Mouse (Mus musculus) heart, embryonic 11.5 days (tissue): ENCODE measurements around the gene Nlrx1. TPM values are rescaled to one million over a fixed set of nuclear protein-coding genes. Genes with fewer than 3 reads are reported as not detected.
A peak's percentile ranks its signal among the peaks of the same experiment; 100 is the strongest.

Source experiments
- ATAC-seq: fragments of 200-750 bp; cut with Nextera tagmentation; replicated peaks from 2 replicates; pipeline ENCODE4 v1.8.0; 2017; ENCODE audit warnings: moderate library complexity; ENCODE audit not compliant: insufficient number of reproducible peaks, low FRiP score, low TSS enrichment
- H3K27ac ChIP-seq: fragments of 300-500 bp; sonication (generic); 2 replicates; pipeline ENCODE4 v1.5.1; 2014; ENCODE audit warnings: mild to moderate bottlenecking, low read depth, low read length
- H3K27me3 ChIP-seq: fragments of 300-500 bp; sonication (generic); 2 replicates; pipeline ENCODE4 v1.6.1; 2014; ENCODE audit warnings: mild to moderate bottlenecking, low read length, mixed read lengths; ENCODE audit not compliant: control insufficient read depth, insufficient read depth
- H3K36me3 ChIP-seq: fragments of 300-500 bp; sonication (generic); 2 replicates; pipeline ENCODE4 v1.6.1; 2014; ENCODE audit warnings: mild to moderate bottlenecking, low read length, moderate library complexity, mixed read lengths; ENCODE audit not compliant: control insufficient read depth, insufficient read depth
- H3K4me1 ChIP-seq: fragments of 300-500 bp; sonication (generic); 2 replicates; pipeline ENCODE4 v1.6.1; 2014; ENCODE audit warnings: low read length; ENCODE audit not compliant: control insufficient read depth, insufficient read depth
- H3K4me2 ChIP-seq: fragments of 300-500 bp; sonication (generic); 2 replicates; pipeline ENCODE4 v1.6.1; 2014; ENCODE audit warnings: mild to moderate bottlenecking, moderate library complexity
- H3K4me3 ChIP-seq: fragments of 300-500 bp; sonication (generic); 2 replicates; pipeline ENCODE4 v1.5.1; 2014; ENCODE audit warnings: low read depth, low read length
- H3K9ac ChIP-seq: fragments of 300-500 bp; sonication (generic); 2 replicates; pipeline ENCODE4 v1.6.1; 2014; ENCODE audit warnings: mild to moderate bottlenecking, low read depth, low read length, moderate library complexity
- H3K9me3 ChIP-seq: fragments of 300-500 bp; sonication (generic); replicated peaks from 2 replicates; pipeline ENCODE4 v1.6.1; 2016; ENCODE audit warnings: low read length; ENCODE audit not compliant: control insufficient read depth
- WGBS: fragments of 180-500 bp; shearing (Covaris S2); extraction: QIAGEN DNeasy Blood & Tissue Kit; methylation state at CpG from one replicate; pipeline ENCODE4 v1.1.7; 2014; ENCODE audit not compliant: insufficient replicate concordance; 5-methylcytosine and 5-hydroxymethylcytosine counted together
- polyA plus RNA-seq: library from polyadenylated mRNA; unstranded; fragments of >200 nt; fragmentation: Nextera tagmentation; extraction: Ambion mirVana; gene quantifications from 2 replicates; pipeline ENCODE4 v1.2.1, GENCODE M21; 2014

The Nlrx1 gene
- polyA plus RNA-seq, 1 experiment from 2014 or later = 3.6 TPM

DNA sequence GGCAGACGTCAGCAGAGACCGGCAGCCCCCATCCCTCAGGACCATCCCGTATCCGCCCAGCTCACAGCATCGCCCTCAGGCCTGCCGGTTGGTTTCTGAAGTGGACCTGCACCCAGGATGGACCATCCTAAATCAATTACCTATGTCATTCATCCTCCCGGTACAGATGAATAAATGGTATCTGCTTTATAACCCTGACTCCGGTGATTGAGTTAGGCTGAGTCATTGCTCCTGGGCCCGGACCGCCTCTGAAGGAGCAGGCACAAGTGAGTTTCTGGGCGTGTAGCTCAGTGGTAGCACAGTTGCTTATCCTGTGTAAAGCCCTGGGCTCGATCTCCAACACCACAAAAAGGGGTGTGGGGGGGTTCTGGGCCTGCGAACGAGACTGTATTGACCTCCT lies 7.0 kb downstream of the Nlrx1 start:
- Histone ChIP-seq H3K9ac (no peak overlapping the region), H3K27ac (no peak overlapping the region), H3K27me3 (peaks cover 2% of the 10 kb centered on the region; the same call in 1 of the 2 replicates), H3K4me2 (no peak overlapping the region), H3K9me3 (no peaks in the 10 kb centered on the region), H3K36me3 (no peaks in the 10 kb centered on the region), H3K4me3 (no peak overlapping the region), H3K4me1 (no peaks in the 10 kb centered on the region)
- whole genome bisulfite sequencing = 79% methylated on average over 14 of the region's 14 CpGs
- no peak for ATAC-seq

DNA sequence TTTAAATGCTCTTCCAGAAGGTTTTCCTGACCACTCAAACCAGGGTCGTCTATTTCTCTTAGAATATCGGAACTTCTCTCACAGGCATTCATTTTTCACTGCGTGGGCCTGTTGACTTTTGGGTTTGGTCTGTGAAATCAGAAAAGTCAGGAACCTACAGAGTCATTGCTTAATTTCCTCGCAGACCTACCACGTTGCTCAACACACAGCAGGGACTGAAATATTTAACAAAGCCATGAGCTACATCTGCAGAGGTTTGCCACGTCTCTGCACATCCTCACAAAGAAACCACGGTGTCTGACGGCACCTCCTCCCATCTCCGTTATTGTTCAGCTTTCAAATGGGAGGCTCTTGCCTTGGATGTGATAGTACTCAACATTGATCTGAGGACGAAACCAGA lies 9.4 kb downstream of the Nlrx1 start:
- H3K36me3 ChIP-seq = no peaks in the 10 kb centered on the region
- no peaks in the 10 kb centered on the region for H3K27me3 ChIP-seq
- 79% methylated on average over 10 of the region's 10 CpGs for WGBS
- no peak overlapping the region for H3K4me3 ChIP-seq
- H3K4me1 ChIP-seq = peaks cover 4% of the 10 kb centered on the region; the same call in 1 of the 2 replicates
- H3K4me2 ChIP-seq = no peak overlapping the region
- H3K9ac ChIP-seq = no peak overlapping the region
- no peak overlapping the region for H3K27ac ChIP-seq
- no peak for ATAC-seq
- no peaks in the 10 kb centered on the region for H3K9me3 ChIP-seq

DNA sequence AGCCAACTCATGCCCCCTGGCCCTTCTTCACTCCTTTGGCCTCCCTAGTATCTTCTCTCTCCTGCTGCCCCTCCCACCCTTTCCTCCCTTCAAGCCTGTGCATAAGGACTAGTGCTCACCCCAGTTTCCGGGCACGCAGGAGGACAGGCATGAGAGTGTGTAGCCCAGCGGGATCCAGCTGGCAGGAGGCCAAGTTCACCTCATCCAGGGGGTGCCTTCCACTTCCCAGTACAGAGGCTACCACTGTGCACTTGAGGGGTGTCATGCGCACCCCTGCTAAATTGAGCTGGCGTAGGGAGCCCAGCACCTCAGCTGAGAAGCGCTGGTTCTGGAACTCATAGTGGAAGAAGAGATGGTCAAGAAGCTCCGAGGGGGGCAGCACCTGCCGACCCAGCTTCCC lies 12.2 kb downstream of the Nlrx1 start:
- Histone ChIP-seq H3K4me2 (no peak overlapping the region), H3K36me3 (no peaks in the 10 kb centered on the region), H3K27ac (no peak overlapping the region), H3K4me3 (no peak overlapping the region), H3K27me3 (0 out of 2 replicates have a peak, but pooled peaks cover 2% of the 10 kb centered on the region), H3K9ac (no peak overlapping the region), H3K4me1 (peaks cover 4% of the 10 kb centered on the region; the same call in 1 of the 2 replicates), H3K9me3 (no peaks in the 10 kb centered on the region)
- 81% methylated on average over 8 of the region's 8 CpGs for WGBS
- peak; percentile 57; the same call in 1 of the 2 replicates for ATAC-seq

DNA sequence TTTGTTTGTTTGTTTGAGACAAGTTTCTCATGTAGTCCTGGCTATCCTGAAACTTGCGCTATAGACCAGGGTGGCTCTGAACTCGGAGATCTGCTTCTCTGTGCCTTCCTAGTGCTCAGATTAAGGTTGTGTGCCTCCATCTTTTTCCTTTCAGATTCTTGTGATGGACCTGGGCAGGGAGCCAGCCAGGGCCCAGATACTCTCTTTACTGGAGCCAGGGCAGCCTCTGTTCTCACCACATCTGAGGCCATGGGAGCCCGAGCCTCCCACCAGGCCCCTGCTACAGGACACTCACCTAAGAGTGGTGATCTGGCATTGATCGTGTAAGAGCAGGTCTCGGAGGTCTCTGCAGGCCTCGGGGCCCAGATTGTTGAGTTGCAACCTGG lies 13.3 kb downstream of the Nlrx1 start:
- H3K4me1 ChIP-seq = peaks cover 4% of the 10 kb centered on the region; the same call in 1 of the 2 replicates
- 57% methylated on average over 6 of the region's 6 CpGs for WGBS
- H3K27me3 ChIP-seq = 0 out of 2 replicates have a peak, but pooled peaks cover 4% of the 10 kb centered on the region
- H3K9me3 ChIP-seq = no peaks in the 10 kb centered on the region
- H3K36me3 ChIP-seq = no peaks in the 10 kb centered on the region
- no peak overlapping the region for H3K4me2 ChIP-seq
- no peak for ATAC-seq
- no peak overlapping the region for H3K4me3 ChIP-seq
- no peak overlapping the region for H3K9ac ChIP-seq
- no peak overlapping the region for H3K27ac ChIP-seq

DNA sequence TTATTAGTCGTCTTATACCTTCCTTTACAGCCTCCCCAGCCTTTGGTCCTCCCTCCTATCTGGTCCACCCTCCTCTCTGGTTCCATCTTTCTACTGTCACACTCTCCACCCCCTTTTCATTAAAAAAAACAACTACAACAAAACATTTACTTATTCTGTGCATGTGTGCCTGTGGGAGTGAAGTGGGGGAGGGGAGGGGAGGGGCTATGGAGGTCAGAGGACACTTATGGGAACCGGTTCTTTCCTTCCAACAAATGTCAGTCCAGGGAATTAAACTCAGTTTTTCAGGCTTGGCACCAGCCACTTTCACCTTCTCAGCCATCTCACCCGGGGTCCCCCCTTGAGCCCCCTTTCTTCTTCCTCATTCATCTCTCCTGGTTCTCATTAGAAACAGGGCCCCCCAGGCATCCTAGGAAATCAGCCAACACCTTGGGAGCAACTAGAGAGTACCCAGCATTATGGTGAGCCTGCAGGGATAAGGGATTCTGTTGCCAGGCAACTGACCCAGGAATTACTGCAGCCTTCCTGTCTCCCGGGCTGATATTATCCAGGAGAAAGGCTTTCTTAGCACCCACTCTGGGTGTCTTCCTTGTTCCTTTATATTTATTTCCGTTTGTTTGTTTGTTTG lies 13.8 kb downstream of the Nlrx1 start:
- H3K27ac ChIP-seq = no peak overlapping the region
- 10% methylated on average over 5 of the region's 5 CpGs for WGBS
- H3K4me1 ChIP-seq = peaks cover 6% of the 10 kb centered on the region; the same call in 1 of the 2 replicates
- no peak overlapping the region for H3K4me3 ChIP-seq
- no peak overlapping the region for H3K4me2 ChIP-seq
- 0 out of 2 replicates have a peak, but pooled peaks cover 4% of the 10 kb centered on the region for H3K27me3 ChIP-seq
- no peaks in the 10 kb centered on the region for H3K9me3 ChIP-seq
- no peak overlapping the region for H3K9ac ChIP-seq
- H3K36me3 ChIP-seq = no peaks in the 10 kb centered on the region
- ATAC-seq = no peak

DNA sequence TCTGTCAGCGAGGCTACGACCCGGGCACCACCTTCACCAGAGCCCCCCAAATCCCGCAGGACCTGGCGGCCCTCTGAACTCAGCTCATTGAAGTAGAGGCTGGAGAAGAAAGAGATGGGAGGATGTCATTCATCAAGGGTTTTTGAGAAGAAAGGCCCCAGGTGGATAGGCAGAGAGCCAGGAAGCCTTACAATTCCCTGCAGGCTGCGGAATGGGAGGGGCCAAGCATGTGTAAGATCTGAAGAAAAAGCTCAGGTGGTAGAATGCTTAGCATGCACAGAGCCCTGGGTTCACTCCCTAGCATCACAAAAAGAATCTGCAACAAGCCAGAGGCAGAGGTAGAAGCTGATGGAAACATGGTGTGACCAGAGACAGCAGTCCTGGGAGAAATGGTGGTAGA lies 15.0 kb downstream of the Nlrx1 start:
- no peak overlapping the region for H3K27ac ChIP-seq
- 81% methylated on average over 6 of the region's 6 CpGs for WGBS
- peaks cover 6% of the 10 kb centered on the region; the same call in 1 of the 2 replicates for H3K4me1 ChIP-seq

DNA sequence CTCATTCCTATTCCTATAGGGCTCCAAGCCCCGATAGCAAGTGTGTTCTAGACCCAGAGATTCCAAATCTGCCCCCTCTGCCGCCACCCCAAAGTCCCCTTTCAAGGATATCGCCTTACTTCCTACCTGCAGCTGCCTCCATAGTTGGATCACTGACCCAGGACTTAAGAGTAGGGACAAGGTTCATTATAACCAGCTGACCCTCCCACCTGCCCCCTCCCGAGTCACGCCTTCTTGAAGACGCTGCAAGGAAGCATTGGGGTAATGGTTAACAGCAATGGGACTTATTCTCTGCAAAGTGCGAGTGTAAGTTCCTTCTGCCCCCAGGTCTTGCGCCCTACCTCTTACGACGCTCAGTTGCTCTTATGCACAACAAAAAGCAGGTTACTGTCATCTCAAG lies 17.1 kb downstream of the Nlrx1 start, which contains the start of gene Pdzd3:
Gene Pdzd3, minus strand, starts transcription at position 158 of the 400 bp plus-strand sequence.
- Histone ChIP-seq H3K27me3 (peaks cover 8% of the 10 kb centered on the region; the same call in 1 of the 2 replicates), H3K27ac (no peak within 1 kb of the TSS), H3K4me3 (no peak within 1 kb of the TSS), H3K9ac (no peak within 1 kb of the TSS), H3K4me2 (no peak within 1 kb of the TSS), H3K36me3 (no peaks in the 10 kb centered on the region), H3K9me3 (no peaks in the 10 kb centered on the region), H3K4me1 (peaks cover 6% of the 10 kb centered on the region; the same call in 1 of the 2 replicates)
- 73% methylated on average over 10 of the region's 10 CpGs for WGBS
- no peak for ATAC-seq

More for the DNA sequence above, 15.0 kb downstream of the Nlrx1 start:
- Histone ChIP-seq H3K27me3 (peaks cover 8% of the 10 kb centered on the region; the same call in 1 of the 2 replicates), H3K36me3 (no peaks in the 10 kb centered on the region), H3K4me3 (no peak overlapping the region), H3K9me3 (no peaks in the 10 kb centered on the region), H3K9ac (no peak overlapping the region), H3K4me2 (no peak overlapping the region)
- ATAC-seq = no peak

DNA sequence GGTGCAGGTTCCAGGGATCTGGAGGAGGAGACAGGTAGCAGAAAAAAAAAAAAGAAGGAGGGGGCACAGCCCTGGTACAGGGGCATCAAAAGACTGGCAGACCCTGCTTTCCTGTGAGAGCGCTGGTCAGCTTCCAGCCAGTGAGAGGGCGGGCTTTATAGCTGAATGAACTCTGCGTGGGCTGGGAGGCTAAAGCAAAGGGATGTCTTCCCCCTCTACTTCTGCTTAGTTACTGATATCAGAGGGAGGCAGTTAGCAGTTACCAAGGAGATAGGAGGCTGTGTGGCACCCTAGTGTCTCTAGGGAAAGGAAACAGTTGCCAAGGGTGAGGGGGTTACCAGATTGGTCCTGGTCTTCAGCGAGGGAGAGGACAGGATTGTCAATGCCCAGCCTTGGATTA lies 18.0 kb downstream of the Nlrx1 start:
- peaks cover 8% of the 10 kb centered on the region; the same call in 1 of the 2 replicates for H3K27me3 ChIP-seq
- no peak overlapping the region for H3K4me3 ChIP-seq
- 40% methylated on average over 4 of the region's 4 CpGs for WGBS
- no peaks in the 10 kb centered on the region for H3K9me3 ChIP-seq
- H3K27ac ChIP-seq = no peak overlapping the region
- H3K36me3 ChIP-seq = no peaks in the 10 kb centered on the region
- no peak overlapping the region for H3K4me2 ChIP-seq
- peaks cover 6% of the 10 kb centered on the region; the same call in 1 of the 2 replicates for H3K4me1 ChIP-seq
- no peak overlapping the region for H3K9ac ChIP-seq
- ATAC-seq = no peak
